Mouse (Mus musculus) cortical plate, adult 2 months (tissue): ENCODE results near the gene Fat2.

Experiments
- CTCF ChIP-seq: fragments of 200-500 bp; IDR thresholded peaks from 2 replicates; pipeline ENCODE4 v1.5.1; 2011; ENCODE audit warnings: mild to moderate bottlenecking, control low read depth, low read length; ENCODE audit not compliant: insufficient read depth; ENCODE audit errors: extremely low read depth
- POLR2A ChIP-seq: fragments of 200-500 bp; IDR thresholded peaks from 2 replicates; pipeline ENCODE4 v1.6.1; 2011; ENCODE audit warnings: mild to moderate bottlenecking, low read length, control low read depth; ENCODE audit not compliant: insufficient read depth; ENCODE audit errors: extremely low read depth

- TF ChIP-seq CTCF: no peak
- TF ChIP-seq POLR2A: no peak
Observed at GRCm38 (mm10) chr11:55302350-55302749, 34.0 kb downstream of the Fat2 start.
